Mouse (Mus musculus) forebrain, embryonic 14.5 days (tissue): ENCODE data around the gene Fut2. TPM values are rescaled to one million over a fixed set of nuclear protein-coding genes. Genes with fewer than 3 reads are reported as not detected.

Experiments used
- ATAC-seq: fragments of 200-750 bp; cut with Nextera tagmentation; 2 replicates; pipeline ENCODE4 v1.8.0; 2017; ENCODE audit warnings: mild to moderate bottlenecking, moderate library complexity
- DNase-seq: peaks from one replicate; pipeline ENCODE4 v3.0.0-alpha.2; 2015; ENCODE audit warnings: low spot score
- H3K27ac ChIP-seq: fragments of 300-500 bp; sonication (generic); 2 replicates; pipeline ENCODE4 v1.5.1; 2014; ENCODE audit warnings: low read depth, mild to moderate bottlenecking, control low read depth, low read length, moderate library complexity
- H3K27me3 ChIP-seq: fragments of 300-500 bp; sonication (generic); replicated peaks from 2 replicates; pipeline ENCODE4 v1.6.1; 2014; ENCODE audit warnings: low read length, control low read depth, mixed read lengths; ENCODE audit not compliant: control insufficient read depth, insufficient read depth
- H3K36me3 ChIP-seq: fragments of 300-500 bp; sonication (generic); 2 replicates; pipeline ENCODE4 v1.6.1; 2014; ENCODE audit warnings: low read length, control low read depth; ENCODE audit not compliant: control insufficient read depth, insufficient read depth
- H3K4me1 ChIP-seq: fragments of 300-500 bp; sonication (generic); 2 replicates; pipeline ENCODE4 v1.6.1; 2014; ENCODE audit warnings: antibody characterized with exemption, low read length, control low read depth; ENCODE audit not compliant: control insufficient read depth, insufficient read depth
- H3K4me2 ChIP-seq: fragments of 300-500 bp; sonication (generic); 2 replicates; pipeline ENCODE4 v1.6.1; 2014; ENCODE audit warnings: mild to moderate bottlenecking, control low read depth, low read length
- H3K4me3 ChIP-seq: fragments of 300-500 bp; sonication (generic); 2 replicates; pipeline ENCODE4 v1.5.1; 2014; ENCODE audit warnings: low read depth, low read length, control low read depth
- H3K9ac ChIP-seq: fragments of 300-500 bp; sonication (generic); 2 replicates; pipeline ENCODE4 v1.6.1; 2014; ENCODE audit warnings: mild to moderate bottlenecking, low read length, control low read depth, moderate library complexity
- H3K9me3 ChIP-seq: fragments of 300-500 bp; sonication (generic); replicated peaks from 2 replicates; pipeline ENCODE4 v1.6.1; 2016; ENCODE audit warnings: low read length, control low read depth, mixed read lengths; ENCODE audit not compliant: control insufficient read depth
- WGBS: fragments of 180-500 bp; shearing (Covaris S2); extraction: QIAGEN DNeasy Blood & Tissue Kit; methylation state at CpG from one replicate; pipeline ENCODE4 v1.1.7; 2014; 5-methylcytosine and 5-hydroxymethylcytosine counted together
- polyA plus RNA-seq: library from polyadenylated mRNA; unstranded; fragments of >200 nt; fragmentation: Nextera tagmentation; extraction: Ambion mirVana; gene quantifications from 2 replicates; pipeline ENCODE4 v1.2.1, GENCODE M21; 2014

Fut2 gene
- polyA plus RNA-seq, 1 experiment from 2014 or later, result 0.11 TPM

DNA sequence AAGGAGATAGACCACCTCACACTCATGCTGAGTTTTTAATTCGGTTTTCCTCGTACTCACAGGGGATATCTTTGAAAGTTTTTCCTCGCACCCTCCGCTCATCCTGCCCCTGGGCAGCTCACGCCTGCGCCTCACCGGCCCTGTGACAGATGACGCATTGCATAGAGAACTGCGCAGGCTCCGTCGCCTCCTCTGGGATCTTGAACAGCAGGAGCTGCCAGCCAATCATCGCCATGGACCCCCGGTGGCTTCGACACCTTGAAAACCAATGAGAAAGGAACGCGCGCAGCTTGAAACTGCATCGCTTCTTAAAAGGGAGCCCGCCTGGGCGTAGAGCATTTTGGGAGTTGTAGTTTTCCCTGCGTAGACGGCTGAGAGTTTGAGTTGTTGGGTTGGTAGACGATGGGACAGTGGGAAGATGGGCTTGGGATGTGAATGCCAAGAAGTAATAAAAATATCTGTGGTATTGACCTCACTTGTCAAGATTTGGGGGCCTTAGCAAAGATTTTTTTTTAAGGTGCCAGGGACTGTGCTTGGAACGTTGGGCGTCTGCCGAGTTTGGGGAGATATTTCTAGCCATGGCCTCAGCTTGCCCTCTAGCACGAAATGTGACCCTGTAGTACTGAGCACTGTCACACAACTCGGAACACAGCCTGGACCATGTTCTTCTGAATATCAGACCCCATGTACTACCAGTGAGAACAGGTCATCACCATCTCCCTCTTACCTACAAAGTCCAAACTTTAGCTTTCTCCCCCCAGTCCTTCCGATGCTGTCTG is 27.4 kb downstream of the Fut2 start:
- DNase-seq (peak; percentile 100), ATAC-seq (peak; percentile 89)
- Histone ChIP-seq H3K4me1 (peaks cover 11% of the 10 kb centered on the region), H3K4me3 (peak overlapping the region; percentile 19), H3K4me2 (peak overlapping the region; percentile 48), H3K9me3 (no peaks in the 10 kb centered on the region), H3K36me3 (no peaks in the 10 kb centered on the region; the same call in 1 of the 2 replicates), H3K9ac (peak overlapping the region; percentile 38; the same call in 1 of the 2 replicates), H3K27me3 (no peaks in the 10 kb centered on the region), H3K27ac (no peak overlapping the region)
- WGBS, result 18% methylated on average over 29 of the region's 29 CpGs

DNA sequence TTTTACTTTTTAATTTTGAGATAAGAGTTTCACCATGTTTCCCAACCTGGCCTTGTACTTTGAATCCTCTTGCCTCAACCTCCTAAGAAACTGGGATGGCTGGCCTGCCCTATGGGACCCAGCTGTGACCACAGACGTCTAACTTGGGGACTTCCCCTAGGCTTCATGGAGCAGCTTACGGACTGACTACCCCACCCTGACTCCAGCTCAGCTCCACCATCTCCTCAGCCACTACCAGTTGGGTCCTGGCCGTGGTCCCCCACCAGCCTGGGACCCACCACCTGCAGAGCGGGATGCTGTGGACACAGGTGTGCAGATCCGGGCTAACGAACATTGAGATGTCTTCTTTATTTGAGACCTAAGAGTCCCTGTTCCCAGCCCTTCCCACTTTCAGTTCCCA is 28.5 kb downstream of the Fut2 start:
- 94% methylated on average over 6 of the region's 6 CpGs for WGBS
- H3K9ac ChIP-seq, result no peak overlapping the region
- H3K4me3 ChIP-seq, result no peak overlapping the region
- no peaks in the 10 kb centered on the region for H3K27me3 ChIP-seq
- H3K36me3 ChIP-seq, result no peaks in the 10 kb centered on the region; the same call in 1 of the 2 replicates
- H3K4me1 ChIP-seq, result peaks cover 6% of the 10 kb centered on the region
- DNase-seq (no peak), ATAC-seq (no peak)
- H3K4me2 ChIP-seq, result no peak overlapping the region; the same call in 1 of the 2 replicates
- H3K27ac ChIP-seq, result no peak overlapping the region
- no peaks in the 10 kb centered on the region for H3K9me3 ChIP-seq

DNA sequence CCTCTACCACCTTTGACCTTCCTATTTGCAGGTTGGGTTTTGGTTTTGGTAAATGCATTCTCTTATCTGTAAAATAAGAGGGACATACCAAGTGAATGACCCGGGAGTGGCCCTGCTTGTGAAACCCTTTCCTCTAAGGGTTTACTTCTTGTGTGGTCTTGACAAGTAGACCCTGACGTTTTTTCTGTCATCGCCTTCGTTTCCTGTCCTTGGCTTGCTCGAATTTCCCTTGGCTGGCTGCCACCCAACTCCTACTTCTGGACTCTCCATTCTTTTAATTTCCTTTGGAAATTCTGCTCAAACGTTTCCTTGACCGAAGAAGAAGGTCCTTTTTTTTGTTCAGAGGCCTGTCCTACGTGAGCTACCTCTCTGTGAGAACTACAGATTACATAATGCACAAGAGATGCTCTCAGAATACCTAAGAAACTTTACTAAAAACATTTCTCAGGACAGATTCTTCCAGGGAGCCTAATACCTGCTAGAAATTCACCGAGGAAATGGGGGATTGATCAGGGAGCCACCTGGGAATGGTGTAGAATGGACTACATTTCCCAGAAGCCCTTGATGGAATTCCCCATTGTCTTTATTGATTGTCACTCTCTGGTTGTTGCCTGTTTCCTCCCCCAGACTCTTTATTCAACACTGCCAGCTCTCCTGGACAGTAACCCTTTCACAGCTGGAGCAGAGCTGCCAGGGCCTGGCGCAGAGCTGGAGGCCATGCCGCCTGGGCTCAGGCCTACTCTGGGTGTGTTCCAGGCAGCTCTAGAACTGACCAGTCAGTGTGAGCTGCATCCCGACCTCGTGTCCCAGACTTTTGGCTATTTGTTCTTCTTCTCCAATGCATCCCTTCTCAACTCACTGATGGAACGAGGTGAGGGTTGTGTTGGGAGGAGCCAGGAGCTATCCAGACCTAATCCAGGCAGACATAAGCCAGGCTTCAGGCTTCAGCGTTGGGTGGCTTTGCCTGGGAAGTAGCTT is 30.2 kb downstream of the Fut2 start:
- 84% methylated on average over 15 of the region's 15 CpGs for WGBS
- no peaks in the 10 kb centered on the region; the same call in 1 of the 2 replicates for H3K36me3 ChIP-seq
- H3K4me3 ChIP-seq, result no peak overlapping the region

DNA sequence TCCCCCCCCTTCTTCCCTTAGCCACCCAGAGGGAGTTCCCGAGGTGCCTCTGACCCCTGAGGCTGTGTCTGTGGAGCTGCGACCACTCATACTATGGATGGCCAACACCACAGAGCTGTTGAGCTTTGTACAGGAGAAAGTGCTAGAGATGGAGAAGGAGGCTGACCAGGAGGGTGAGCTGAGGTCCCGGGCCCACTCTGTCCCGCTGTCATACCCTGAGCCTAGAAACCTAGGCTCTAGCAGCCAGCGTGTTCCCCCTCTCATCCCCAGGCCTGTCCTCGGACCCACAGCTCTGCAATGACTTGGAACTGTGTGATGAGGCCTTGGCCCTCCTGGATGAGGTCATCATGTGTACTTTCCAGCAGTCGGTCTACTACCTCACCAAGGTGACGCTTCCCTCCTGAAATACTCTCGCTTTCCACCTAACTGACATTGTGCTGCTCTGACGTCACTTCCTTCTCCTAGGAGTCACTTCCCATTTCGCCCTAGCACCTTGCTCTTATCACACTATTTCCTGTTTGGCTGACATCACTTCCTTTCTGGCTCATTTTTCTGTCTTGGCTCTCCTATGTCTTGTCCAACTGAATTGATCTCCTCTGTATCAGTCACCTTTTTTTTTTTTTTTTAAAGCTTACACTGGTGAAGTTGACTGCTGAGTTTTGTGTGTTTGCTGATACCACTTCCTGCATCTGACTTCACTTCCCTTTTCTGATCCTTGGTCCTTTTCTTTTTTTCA is 31.1 kb downstream of the Fut2 start:
- H3K9ac ChIP-seq, result no peak overlapping the region
- ATAC-seq, result no peak
- 89% methylated on average over 11 of the region's 11 CpGs for WGBS
- DNase-seq, result no peak
- no peak overlapping the region for H3K4me3 ChIP-seq
- H3K36me3 ChIP-seq, result no peaks in the 10 kb centered on the region; the same call in 1 of the 2 replicates
- H3K4me1 ChIP-seq, result no peaks in the 10 kb centered on the region
- no peak overlapping the region for H3K27ac ChIP-seq
- H3K27me3 ChIP-seq, result no peaks in the 10 kb centered on the region
- H3K9me3 ChIP-seq, result no peaks in the 10 kb centered on the region
- H3K4me2 ChIP-seq, result no peak overlapping the region

More for the DNA sequence above, 30.2 kb downstream of the Fut2 start:
- Histone ChIP-seq H3K27ac (no peak overlapping the region), H3K9ac (no peak overlapping the region), H3K4me2 (no peak overlapping the region), H3K4me1 (no peaks in the 10 kb centered on the region), H3K9me3 (no peaks in the 10 kb centered on the region), H3K27me3 (no peaks in the 10 kb centered on the region)
- no peak for ATAC-seq
- no peak for DNase-seq

DNA sequence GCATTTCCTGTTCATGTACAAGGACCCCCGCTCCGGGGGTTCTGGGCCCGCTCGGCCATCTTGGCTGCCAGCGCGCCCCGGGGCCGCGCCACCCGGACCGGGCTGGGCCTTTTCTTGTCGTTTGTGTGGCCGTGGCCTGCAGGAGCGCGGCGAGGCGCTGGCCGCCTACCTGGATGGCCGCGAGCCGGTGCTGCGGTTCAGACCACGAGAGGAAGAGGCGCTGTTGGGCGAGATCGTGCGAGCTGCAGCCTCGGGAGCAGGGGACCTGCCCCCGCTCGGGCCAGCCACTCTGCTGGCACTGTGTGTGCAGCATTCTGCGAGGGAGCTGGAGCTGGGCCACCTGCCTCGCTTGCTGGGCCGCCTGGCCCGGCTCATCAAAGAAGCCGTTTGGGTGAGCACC is 33.7 kb downstream of the Fut2 start:
- Histone ChIP-seq H3K4me2 (peak overlapping the region; percentile 44), H3K4me1 (0 out of 2 replicates have a peak, but pooled peaks cover 2% of the 10 kb centered on the region), H3K9me3 (no peaks in the 10 kb centered on the region), H3K4me3 (peak overlapping the region; percentile 5; the same call in 1 of the 2 replicates), H3K9ac (peak overlapping the region; percentile 49), H3K36me3 (no peaks in the 10 kb centered on the region; the same call in 1 of the 2 replicates), H3K27ac (no peak overlapping the region), H3K27me3 (no peaks in the 10 kb centered on the region)
- ATAC-seq (no peak), DNase-seq (peak; percentile 30)
- WGBS, result 17% methylated on average over 29 of the region's 35 CpGs

DNA sequence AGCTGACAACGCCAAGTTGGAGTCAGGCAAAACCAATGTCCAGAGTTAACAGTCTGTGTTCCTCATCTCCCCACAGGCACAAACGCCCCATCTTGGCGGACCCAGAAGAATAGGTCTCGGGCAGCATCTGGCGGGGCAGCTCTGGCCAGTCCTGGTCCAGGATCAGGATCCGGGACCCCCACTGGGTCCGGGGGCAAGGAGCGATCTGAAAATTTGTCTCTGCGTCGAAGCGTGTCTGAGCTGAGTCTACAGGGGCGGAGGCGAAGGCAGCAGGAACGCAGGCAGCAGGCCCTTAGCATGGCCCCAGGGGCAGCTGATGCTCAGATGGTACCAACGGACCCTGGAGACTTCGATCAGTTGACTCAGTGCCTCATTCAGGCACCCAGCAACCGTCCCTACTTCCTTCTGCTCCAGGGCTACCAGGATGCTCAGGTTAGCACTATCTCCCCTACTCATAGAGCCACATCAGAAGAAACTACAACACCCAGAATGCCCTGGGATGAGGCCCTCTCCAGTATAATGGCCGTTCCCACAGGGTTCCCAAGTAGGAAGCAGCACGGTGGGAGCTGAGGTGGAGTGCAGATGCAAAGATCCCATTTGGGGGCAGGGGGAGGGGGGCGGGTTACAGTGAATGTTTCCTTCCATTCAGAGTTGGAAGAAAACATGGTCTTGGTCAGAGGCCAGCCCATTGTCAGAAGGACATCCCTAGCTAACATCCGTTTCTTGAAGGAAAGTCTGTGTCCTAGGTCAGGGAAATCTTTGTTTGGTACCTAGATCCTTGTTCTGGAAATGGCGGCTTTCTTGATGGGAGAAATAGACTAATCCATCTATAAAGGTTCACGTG is 35.9 kb downstream of the Fut2 start:
- no peak overlapping the region for H3K27ac ChIP-seq
- WGBS, result 74% methylated on average over 23 of the region's 23 CpGs
- H3K4me3 ChIP-seq, result no peak overlapping the region
- no peaks in the 10 kb centered on the region for H3K36me3 ChIP-seq
- H3K9ac ChIP-seq, result no peak overlapping the region
- H3K9me3 ChIP-seq, result no peaks in the 10 kb centered on the region
- ATAC-seq (no peak), DNase-seq (no peak)
- H3K4me1 ChIP-seq, result 0 out of 2 replicates have a peak, but pooled peaks cover 2% of the 10 kb centered on the region
- no peak overlapping the region for H3K4me2 ChIP-seq
- H3K27me3 ChIP-seq, result no peaks in the 10 kb centered on the region

DNA sequence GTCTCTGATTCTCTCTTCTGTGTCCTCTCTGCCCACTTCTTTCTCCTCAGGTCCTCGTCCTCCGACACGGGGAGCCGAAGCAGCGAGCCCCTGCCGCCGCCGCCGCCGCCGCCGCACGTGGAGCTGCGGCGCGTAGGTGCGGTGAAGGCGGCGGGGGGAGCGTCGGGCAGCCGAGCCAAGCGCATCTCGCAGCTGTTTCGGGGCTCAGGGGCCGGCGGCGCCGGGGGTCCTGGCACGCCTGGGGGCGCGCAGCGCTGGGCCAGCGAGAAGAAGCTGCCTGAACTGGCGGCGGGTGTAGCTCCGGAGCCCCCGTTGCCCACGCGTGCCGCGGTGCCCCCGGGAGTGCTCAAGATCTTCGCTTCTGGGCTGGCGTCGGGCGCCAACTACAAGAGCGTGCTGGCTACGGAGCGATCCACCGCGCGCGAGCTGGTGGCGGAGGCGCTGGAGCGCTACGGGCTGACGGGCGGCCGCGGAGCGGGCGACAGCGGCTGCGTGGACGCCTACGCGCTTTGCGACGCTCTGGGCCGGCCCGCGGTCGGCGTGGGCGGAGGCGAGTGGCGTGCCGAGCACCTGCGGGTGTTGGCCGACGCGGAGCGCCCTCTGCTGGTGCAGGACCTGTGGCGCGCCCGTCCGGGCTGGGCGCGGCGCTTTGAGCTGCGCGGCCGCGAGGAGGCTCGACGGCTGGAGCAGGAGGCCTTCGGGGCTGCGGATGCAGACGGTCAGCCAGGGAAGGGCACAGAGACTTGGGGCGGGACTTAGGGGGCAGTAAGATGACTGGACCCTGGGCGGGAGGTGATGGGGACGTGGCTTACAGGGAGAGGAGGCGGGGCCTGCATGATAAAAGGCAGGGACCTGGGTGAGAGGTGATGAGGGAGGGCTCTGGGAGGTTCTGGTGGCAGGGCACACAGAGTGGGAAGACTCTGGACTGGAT is 37.6 kb downstream of the Fut2 start:
- 0 out of 2 replicates have a peak, but pooled peaks cover 2% of the 10 kb centered on the region for H3K4me1 ChIP-seq
- H3K36me3 ChIP-seq, result no peaks in the 10 kb centered on the region
- ATAC-seq, result peak; percentile 93
- peak; percentile 91 for DNase-seq
- H3K4me3 ChIP-seq, result peak overlapping the region; percentile 52
- no peaks in the 10 kb centered on the region for H3K9me3 ChIP-seq
- peak overlapping the region; percentile 90 for H3K27ac ChIP-seq
- WGBS, result under 1% methylated on average over 100 of the region's 105 CpGs
- H3K9ac ChIP-seq, result peak overlapping the region; percentile 78
- H3K4me2 ChIP-seq, result peak overlapping the region; percentile 94
- H3K27me3 ChIP-seq, result no peaks in the 10 kb centered on the region
